Mouse (Mus musculus) urinary bladder, postnatal 10 days (tissue): ENCODE data around the gene Fat4.

Source experiments
- DNase-seq: peaks from one replicate; pipeline ENCODE4 v3.0.0; 2022; ENCODE audit warnings: low spot score

Gene Fat4

DNA sequence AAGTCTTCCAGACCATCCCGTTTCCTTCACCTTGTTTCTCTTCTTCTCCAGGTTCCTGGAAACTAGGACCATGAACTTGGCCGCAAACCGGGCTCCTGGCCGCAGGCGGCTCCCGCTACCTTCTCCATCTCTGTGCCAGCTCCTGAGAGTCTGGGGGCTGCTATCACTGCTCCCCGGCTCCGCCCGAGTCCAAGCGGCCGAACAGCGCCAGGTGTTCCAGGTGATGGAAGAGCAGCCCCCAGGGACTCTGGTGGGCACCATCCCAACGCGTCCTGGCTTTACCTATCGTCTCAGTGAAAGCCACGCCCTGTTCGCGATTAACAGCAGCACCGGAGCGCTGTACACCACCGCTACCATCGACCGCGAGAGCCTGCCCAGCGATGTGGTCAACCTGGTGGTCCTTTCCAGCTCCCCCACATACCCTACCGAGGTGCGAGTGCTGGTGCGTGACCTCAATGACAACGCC, at the start of gene Fat4:
TSS of gene Fat4 (plus strand) at position 51 of the 466 bp plus-strand sequence.
- no peak for DNase-seq

- no peak for DNase-seq
Observed at GRCm38 (mm10) chr3:38839438-38839837, 47.3 kb upstream of the Fat4 start.

DNA sequence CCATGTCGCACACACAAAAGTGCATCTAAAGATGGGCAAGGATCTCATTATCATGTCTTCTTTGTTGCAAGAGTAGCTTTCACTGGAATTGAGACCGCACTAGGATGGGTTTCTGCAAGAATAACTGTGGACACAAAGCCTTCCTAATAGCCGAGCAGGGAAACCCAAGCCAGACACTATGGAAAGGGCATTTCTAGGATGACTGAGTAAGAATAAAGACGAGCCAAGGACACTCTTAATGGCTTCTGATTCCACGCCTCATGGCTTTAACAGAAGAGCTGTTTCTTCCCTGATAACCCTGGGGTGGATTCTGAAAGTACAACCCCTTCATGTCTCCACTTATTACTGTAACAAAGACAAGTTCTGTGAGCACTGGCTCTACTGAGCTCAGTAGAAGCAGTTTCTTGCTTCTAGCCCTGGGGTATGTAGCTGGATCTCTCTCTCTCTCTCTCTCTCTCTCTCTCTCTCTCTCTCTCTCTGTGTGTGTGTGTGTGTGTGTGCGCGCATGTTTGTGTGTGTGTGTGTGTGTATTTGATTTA, 43.7 kb upstream of the Fat4 start:
- DNase-seq, result no peak

DNA sequence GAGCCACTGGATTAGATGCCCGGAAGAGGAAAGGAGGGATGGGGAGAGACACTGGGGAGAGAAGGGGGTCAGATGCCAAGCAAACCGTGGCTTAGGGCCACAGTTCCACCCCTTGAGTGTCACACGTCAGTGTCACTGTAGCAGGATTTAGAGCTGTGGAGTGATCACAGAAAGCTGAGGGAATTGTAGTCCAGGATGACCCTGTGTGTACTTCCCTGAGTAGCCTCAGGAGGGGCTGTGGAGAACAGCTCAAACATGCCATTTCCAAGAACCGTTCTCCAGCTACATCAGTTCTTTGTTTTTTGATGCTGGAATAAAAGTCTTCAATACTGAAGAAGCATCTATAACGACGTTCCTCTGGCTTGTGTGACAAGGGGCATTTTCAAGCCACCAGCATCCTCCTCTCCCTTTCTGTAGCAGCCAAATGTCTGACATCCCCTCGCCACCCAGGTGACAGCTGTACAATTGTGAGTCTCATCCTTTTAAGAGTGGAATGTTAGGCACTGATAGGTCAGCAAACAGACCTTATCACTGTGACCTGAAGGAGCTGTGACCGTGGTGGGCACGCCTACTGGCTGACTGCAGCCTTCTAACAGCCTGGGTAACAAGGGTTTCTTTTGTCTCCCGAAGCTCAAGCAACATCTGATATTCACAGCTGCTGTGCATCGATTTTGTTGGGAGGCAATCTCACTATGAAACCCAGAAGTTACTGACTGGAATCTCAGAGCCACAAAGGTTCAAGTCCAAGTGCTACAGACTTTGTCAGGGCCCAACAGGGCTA, 39.9 kb upstream of the Fat4 start:
- DNase-seq, result no peak

DNA sequence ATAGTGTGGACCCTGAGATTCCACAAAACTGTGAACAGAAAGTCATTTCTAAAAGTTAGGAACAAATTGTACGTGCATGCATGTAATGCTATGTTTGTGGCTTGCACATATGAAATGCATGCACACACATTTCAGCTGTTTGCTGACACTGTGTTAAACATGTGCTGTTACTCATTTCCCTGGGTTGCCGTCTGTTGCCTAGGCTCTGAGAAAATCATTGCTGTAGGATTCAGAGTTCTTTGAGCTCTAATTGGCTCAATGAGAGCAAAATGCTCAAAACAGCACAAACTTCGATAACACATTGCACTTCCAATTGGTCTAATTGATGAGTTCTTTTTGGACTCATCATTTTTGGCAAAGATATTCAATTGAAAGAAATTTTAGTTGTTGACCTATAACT, 37.7 kb upstream of the Fat4 start:
- DNase-seq, result no peak

- DNase-seq, result no peak
Observed at GRCm38 (mm10) chr3:38849536-38849935, 37.2 kb upstream of the Fat4 start.

- DNase-seq, result no peak
Observed at GRCm38 (mm10) chr3:38853650-38854049, 33.1 kb upstream of the Fat4 start.

- no peak for DNase-seq
Observed at GRCm38 (mm10) chr3:38860683-38861082, 26.1 kb upstream of the Fat4 start.

- no peak for DNase-seq
Observed at GRCm38 (mm10) chr3:38871291-38871690, 15.4 kb upstream of the Fat4 start.

- no peak for DNase-seq
Observed at GRCm38 (mm10) chr3:38875872-38876271, 10.9 kb upstream of the Fat4 start.

GRCm38 (mm10) chr3:38876706-38877105, 10.0 kb upstream of the Fat4 start:
- no peak for DNase-seq

- DNase-seq, result no peak
Observed at GRCm38 (mm10) chr3:38882778-38883177, 4.0 kb upstream of the Fat4 start.

GRCm38 (mm10) chr3:38883676-38884075, 3.1 kb upstream of the Fat4 start:
- no peak for DNase-seq

- DNase-seq, result no peak
Observed at GRCm38 (mm10) chr3:38884276-38884675, 2.5 kb upstream of the Fat4 start.

- DNase-seq, result no peak
Observed at GRCm38 (mm10) chr3:38884919-38885418, 1.8 kb upstream of the Fat4 start.

GRCm38 (mm10) chr3:38885481-38886001, 1.2 kb upstream of the Fat4 start:
- DNase-seq, result peak; percentile 47

DNA sequence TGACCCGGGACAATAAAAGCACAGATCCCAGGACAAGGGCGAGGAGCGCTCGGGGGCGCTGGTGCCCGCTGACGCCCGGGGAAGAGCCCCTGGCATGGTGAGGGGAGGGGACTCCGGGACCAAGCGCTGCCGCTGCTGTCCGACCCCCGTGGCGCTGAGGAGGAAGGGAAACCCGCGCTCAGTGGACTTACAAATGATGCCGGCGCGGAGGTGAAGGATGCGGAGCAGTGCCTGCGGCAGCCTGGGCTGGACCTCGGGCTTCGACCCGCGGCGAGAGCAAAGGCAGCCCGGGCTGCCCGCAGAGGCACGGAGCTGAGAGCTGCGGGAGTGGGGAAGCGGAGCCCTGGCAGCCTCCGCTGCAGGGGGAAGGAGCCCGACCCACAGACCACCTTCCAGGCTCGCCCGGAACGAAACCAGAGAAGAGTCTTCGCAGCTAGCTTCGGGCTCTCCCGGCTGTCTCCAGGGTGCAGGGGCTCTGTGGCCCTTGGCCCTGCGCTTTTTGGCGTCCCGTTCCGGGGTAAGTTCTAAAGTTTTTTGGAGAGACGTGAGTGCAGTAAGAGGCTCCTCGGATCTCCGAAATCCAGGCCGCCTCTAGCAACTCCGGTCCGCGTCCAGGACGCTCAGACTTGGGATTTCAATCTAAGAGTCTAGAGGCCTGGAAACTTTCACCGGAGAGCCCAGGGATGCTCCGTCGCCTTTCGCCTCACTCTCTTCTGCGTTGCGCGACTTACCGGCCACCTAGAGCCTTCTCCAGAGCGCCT, 499 bp upstream of the Fat4 start:
- DNase-seq, result no peak

GRCm38 (mm10) chr3:38887381-38887991, 746 bp downstream of the Fat4 start:
- no peak for DNase-seq

DNA sequence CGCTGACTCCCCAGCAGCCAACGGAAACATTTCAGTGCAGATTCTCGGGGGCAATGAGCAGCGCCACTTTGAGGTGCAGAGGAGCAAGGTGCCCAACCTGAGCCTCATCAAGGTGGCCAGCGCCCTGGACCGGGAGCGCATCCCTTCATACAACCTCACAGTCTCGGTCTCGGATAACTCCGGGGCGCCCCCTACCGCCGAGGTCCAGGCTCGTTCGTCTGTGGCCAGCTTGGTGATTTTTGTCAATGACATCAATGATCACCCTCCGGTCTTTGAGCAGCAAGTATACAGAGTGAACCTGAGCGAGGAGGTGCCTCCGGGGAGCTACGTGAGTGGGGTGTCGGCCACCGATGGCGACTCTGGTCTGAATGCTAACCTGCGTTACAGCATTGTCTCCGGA, 1.4 kb downstream of the Fat4 start:
- no peak for DNase-seq

GRCm38 (mm10) chr3:38892791-38893224, 6.1 kb downstream of the Fat4 start:
- DNase-seq, result no peak

DNA sequence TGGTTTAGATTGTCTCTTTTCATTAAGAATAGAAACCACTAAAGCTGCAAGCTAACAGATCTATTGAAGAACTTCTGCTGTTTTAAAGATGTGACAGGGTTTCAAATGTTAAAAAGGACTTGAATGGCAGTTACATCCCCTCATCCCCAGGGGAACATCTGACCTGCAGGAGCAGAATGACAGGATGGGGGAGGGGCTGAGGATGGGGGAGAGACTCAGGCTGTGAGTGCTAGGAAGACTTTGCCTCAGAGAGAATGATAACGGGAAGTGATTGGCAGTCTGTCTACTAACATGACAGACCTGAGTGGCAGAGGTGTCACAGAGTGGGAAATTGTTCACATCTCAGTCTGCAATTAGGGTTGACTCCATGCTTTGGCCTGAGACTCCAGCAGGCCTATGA, 14.1 kb downstream of the Fat4 start:
- DNase-seq, result no peak

GRCm38 (mm10) chr3:38906832-38907231, 20.1 kb downstream of the Fat4 start:
- DNase-seq, result no peak
